Mouse (Mus musculus) G1E (cell line): ENCODE results near the gene Pdcd2l.

Source experiments
- CTCF ChIP-seq: IDR thresholded peaks from 2 replicates; pipeline ENCODE4 v1.5.1; 2012; ENCODE audit warnings: low read depth, low read length, inconsistent platforms, mixed read lengths
- GATA1 ChIP-seq: IDR thresholded peaks from 2 replicates; pipeline ENCODE4 v1.6.1; 2012; ENCODE audit warnings: borderline replicate concordance, low read length, inconsistent platforms, mixed read lengths

GRCm38 (mm10) chr7:34235602-34236001 lies 39.1 kb upstream of the Pdcd2l start:
- TF ChIP-seq CTCF (no peak), GATA1 (no peak)
